Mouse (Mus musculus): ENCODE measurements around the gene Pcyt2.
A peak's percentile ranks its signal among the peaks of the same experiment; 100 is the strongest.

Pcyt2 gene

DNA sequence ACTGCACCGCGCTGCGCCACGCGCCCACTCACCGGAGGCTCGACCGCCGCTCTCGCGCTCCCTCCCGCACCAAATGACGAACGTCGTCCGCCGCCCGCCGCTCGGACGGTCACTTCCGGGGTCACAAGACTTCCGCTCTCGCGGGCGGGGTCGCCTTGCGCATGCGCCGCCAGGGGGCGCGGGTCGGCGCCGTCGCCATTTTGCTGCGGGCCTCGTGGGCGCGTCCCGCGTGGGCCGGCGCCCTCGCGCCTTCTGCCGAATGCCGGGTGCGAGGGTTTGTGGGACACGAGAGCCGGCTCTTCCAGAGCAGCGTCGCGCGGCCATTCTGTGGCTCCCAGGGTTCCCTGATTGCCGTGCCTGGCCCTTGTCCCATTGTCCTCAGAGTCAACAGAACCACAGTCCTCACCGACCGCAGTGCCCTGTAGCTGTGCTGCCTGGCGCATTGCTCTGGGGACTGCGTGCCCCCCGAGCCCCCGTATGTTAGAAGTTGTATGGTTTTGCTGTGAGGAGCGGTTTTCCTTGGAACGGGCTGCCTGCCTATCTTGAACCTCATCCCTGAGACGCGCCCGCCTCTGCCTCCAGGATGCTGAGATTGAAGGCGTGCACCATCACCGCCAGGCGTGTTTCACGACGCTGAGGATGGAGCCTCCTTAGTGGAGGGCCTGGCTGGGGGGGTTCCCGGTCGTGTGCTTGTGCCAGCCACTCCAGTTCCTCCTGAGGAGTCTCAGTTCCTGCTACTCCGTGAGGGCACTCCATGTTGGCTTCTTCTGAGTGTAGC lies 36.1 kb downstream of the Pcyt2 start, which contains the start of gene Arhgdia:
Arhgdia (minus strand) TSS at position 135 of the 778 bp plus-strand sequence.
- DNase-seq (ENCODE audit: low spot score in 2 of 2) = peak; percentile 83 to 90

DNA sequence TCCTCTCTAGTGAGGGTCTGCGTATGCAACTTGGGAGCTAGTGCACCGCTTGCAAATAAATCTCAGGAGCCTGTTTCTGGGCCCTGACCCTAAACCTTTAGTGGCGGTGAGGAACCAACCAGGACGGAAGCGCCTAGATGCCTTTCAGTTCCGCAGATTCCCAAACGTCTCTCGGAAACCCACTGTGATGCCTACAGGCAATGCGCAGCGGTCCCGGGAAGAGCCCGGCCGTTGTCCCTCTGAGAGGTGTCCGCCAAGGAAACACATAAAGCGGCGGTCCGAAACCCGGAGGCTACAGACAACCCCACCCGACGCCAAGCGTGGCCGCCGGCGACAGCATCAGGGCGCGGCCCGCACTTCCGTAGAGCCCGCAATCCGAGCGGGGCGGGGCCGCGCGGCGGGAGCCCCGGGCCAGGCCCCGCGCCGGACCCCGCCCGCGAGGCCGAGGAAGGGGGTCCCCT lies 36.8 kb downstream of the Pcyt2 start:
- DNase-seq (ENCODE audit: low spot score in 2 of 2) = peak in 1 of 2 experiments; percentile 44

DNA sequence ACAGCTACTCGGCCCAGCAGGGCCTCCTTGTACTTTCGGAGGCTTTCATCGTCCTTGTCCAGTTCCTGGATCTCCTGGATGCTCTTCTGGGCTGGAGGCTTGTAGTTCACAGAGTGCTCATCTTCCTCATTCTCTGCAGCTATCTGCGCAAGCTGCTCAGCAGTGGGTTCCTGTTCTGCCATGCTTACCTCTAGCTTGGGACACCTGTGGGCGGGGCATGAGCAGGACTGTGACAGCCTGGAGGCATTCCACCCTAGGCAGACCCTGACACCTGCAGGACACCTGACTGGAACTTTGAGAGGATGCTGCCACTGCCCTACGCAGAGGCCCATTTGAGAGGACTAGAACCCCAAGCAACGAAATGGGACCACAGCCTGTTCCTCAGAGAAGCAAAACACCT lies 37.5 kb downstream of the Pcyt2 start:
- no peak for DNase-seq (ENCODE audit: low spot score in 2 of 2)

DNA sequence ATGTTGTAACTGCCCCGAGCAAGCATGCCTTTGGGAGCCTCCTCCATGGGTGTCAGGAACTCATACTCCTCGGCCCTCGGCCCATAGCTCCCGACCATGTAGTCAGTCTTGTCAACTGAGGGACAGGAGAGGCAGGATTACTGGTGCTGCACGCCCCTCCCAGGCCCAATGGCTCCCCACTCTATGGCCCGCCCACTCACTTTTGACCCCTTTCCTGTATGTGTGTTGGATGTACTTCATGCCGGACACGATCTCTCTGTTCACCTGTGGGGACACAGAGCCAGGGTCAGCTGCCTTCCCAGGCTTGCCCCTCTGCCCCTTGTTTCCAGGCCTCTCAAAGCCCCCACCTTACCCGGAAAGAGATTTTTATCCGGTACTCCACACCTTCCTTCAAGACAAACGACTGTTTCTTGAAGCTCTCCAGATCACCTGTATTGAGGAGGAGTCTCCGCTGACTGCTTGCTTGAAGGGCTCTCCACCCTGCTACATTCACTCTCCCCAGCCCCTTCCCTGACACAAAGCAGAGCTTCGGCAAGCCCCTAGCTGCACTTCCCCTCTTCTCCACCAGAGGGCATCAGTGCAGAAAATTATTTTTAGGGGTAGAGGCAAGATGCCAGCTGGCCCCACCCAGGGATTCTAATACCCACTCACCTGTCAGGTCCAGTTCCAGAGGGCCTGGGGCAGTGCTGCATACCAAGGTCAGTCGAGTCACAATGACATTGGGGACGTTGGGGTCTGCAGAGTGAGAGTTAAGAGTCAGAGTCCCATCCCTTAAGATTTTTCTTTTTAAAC lies 38.2 kb downstream of the Pcyt2 start:
- peak in 1 of 2 experiments; percentile 68 for DNase-seq (ENCODE audit: low spot score in 2 of 2)

DNA sequence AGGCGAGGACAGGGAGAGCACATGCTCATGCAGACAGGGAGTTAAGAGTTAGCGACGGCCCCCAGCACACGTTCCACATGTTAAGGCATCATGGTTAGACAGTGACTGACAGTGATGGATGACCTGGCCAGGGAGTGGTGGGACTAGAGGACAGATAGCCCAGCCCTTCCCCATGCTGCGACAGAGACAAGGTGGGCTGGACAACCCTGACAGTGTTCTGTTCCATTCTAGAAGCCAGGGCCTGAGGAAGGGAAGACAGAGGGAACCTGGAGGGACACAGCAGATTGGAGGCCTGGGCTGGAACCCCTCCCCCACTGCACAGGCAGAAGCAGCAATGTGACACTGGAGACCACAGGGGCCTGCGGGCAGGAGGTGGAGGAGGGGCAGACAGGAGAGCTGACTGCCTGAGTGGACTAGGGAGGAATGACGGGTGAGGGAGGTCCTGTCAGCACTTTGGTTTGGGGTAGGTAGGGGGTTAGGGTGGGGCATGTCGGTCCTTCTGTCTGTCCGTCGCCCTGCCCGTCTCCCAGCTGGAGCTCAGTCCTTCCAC lies 39.0 kb downstream of the Pcyt2 start:
- DNase-seq (ENCODE audit: low spot score in 2 of 2) = no peak

DNA sequence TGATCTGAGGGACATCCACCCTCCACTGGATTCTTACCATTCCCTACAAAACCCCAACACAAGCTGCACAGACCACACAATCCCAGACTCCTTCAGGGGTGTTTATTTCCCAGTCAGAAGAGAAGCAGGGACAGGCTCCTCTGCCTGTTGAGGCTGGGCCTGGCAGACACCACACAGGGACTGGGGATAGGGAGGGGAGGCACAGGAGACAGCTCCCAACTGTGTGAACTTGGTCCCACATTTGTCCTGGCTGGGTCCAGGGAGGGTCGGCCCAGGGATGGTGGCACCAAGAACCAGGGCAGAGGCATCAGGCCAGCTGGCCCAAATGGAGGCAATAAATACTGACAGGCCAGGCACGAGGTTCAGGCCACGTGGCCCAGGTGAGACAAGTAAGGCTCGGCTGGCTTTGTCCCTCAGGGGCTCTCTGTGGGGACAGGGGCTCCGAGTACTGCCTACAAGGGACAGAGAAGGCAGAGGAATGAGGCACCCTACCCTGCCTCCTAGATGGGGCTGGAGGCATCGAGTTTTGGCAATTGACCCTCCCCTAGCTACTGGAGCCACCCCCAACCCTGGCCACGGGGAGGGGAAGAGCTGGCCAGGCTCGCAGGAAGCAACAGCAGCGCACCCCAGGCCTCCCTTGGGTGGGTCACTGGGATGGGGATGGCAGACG lies 39.6 kb downstream of the Pcyt2 start:
- no peak for DNase-seq (ENCODE audit: low spot score in 2 of 2)

DNA sequence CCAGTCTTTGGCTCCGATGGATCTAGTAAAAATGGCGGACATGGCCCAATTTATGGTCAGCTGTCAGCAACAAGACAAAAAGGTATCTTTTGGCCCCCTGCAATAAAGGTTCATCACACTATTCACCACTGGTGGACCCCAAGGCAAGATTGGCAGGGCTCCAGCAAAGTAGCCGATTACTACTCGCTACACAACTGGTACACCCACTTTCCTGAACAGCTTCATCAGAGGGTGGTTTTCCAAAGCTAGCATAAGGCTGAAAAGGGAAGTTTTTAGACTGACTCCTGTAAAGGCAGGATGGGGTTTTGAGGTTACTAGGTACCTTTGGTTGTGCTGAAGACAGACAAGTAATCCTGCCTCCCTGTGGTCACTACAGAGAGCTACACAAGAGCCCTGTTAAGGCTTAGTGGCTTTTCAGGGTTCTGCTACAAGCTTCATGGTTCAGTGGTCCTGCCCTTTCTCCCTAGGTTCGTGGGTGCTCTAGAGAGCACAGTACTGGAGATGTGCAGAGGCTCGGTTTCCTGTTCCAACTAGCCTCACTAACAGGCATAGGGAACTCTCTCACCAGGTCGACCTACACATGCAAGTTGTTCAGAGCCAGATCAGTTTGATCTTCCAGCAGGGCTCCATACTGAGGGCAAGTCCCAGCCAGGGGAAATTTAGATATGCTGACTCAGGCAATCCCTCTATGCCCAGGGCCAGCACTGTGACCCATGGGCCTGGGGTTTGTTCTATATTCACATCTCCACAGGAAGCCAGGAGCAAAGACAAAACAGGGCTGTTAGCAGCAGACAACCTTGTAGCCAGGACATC lies 40.3 kb downstream of the Pcyt2 start:
- DNase-seq (ENCODE audit: low spot score in 2 of 2) = no peak

DNA sequence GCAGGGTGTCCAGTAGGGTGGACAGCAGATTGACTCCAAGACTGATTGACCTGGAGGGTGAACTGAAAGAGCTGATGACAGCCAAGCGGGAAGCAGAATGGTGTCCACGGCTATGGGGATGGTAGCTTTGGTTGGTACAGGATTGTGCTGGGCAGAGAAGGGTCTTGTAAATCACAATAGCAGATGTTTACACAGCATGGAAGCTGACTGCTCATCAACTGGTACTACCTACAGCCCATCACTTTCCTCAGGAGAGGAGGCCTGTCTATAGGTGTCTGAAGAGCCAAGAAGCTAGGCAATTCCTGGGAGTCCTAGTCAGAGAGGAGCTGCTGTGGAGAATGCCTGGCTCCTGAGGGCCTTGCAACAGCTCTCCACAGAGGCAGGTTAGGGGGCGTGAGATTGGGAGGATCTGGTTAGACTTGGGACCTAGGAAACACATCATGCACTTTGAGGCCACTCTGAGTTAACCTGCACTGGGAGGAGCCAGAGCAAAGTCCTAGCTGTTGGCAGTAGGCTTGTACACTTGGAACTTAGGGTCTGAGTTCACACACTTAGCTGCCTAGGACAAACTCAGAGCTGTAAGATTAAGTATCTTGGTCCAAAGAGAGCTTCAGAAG lies 41.3 kb downstream of the Pcyt2 start:
- no peak for DNase-seq (ENCODE audit: low spot score in 2 of 2)

DNA sequence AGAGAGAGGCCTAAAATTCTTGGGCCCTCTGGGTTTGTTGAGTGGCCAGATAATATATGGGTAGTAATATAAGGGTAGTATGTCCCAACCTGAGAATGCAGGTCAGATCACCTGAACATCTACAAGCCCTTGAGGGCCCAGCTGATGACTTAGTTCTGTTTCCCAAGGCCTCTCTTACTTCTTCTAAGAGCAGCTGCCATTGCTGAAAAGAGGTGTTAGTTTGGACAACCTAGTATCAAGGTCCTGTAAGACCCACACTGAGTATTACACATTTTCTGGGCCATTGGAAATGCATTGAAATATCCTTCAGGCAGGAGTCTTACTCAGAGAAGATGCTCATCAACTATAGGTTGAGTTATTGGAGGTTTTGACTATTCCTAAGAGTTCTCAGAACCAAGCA lies 41.8 kb downstream of the Pcyt2 start:
- DNase-seq (ENCODE audit: low spot score in 2 of 2) = no peak

DNA sequence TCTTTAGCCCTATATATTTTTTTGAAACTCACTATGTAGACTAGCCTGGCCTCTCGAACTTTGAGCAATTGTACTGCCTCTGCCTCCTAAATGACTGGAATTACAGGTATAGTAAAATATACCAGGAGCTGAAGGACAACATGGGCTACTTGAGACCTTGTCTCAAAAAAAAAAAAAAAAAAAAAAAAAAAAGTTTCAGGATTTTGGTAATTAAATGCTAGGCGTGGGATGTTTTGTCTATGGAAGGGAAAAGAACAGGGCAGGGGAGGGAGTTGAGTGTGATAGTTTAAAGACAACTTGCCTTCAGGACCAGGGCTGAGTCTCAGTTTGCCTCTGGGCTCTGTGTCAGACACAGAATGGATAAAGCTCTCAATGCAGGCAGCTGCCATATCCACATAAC lies 42.7 kb downstream of the Pcyt2 start:
- DNase-seq (ENCODE audit: low spot score in 2 of 2) = no peak

DNA sequence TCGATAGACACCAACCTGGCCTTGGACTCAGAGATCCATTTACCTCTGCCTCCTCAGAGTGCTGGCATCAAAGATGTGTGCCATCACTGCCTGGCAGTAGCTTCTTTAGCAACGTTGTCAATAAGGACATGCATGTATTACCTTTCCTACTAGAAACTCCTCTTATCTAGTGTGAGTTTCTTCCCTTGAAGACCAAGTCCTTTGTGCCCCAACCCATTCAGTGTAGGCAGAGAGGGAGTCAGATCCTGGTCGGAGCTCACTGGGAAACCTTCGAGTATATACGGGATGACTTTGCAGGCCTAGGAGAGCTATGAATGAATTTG lies 43.5 kb downstream of the Pcyt2 start:
- no peak for DNase-seq (ENCODE audit: low spot score in 2 of 2)

DNA sequence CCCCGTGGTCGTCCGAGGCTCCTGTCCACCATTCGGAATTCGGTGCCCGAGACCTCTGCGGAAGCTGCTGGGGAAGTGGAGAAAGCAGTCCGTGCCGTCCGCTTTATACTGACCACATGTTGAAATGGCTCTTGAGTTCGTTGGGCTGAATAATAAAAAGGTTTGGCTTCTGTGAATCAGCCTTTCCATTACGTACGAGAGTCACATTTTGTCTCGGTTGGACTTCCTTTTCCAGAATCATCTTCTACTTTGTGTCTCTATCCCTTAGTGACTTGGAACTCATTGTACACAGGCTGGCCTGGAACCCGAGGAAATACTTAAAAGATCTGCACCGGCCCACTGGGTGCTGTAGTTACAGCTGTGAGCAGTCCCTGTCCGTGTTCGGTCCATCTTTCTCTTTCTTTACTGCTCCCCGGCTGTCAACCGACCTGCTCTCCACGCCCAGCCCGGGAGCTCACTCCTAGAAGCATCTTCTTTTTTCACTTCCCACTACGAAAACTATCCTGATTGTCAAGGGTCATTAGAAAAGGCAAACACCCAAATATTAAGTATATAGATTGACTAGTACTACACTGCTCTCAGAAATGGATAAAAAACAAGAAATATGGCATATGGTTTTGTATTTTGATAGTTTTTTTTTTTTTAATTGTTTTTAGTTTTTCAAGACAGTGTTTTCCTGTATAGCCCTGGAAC lies 44.0 kb downstream of the Pcyt2 start:
- no peak for DNase-seq (ENCODE audit: low spot score in 2 of 2)

DNA sequence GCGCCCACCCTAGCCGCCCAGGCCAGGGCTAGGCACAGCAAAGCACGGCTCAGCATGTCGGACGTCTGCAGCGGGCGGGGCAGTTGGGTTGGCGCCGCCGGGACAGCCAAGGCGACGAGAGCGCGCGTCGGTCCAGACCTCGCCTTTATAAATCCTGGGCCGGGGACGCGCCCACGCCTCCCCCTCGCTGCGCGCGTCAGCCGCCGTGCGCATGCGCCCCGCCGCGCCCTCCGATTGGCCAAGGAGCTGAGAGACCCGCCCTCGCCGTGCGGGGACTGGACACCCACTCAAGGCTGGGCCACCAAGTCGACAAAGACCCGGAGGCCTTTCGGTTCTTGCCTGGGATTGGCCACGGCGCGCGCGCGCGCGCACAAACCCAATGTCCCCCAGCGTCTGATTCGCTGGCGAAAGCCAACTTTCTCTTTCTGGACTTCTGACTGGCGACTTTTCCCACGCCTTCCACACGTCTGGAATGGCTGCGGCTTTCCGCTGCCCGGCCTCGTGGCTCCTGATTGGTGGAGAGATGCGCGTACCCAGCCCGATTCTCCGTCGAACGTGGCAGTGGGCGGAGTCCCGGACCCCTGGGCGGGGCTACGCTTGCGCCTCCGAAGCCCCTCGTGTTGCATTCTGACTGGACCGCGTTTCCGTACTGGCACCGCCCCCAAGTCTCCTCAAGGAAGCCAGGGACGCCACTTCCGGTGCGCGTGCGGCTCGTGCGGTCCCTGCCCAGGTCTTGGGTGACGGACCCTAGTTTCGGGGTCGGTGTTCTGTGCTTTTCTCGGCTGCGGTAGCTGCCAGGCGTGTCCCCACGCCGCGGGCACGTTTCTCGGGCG lies 44.8 kb downstream of the Pcyt2 start, which contains the start of gene P4hb:
P4hb (minus strand) TSS at position 502 of the 833 bp plus-strand sequence.
- DNase-seq (ENCODE audit: low spot score in 2 of 2) = peak; percentile 100

DNA sequence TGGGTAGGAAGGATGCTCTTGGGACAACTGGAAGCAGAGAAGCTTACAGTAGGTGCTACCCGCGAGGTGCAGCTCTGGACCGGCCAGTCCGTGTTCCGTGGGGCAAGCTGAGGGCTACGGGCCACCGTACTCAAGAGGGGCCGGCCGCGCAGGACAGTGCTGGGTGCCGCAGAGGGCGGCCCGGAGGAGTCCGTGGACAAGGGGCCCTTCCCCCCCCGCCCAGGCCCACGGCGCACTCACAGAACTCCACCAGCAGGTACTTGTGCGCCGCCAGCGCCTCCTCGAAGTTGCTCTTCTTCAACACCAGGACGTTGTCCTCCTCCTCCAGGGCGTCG lies 45.4 kb downstream of the Pcyt2 start:
- DNase-seq (ENCODE audit: low spot score in 2 of 2) = no peak

DNA sequence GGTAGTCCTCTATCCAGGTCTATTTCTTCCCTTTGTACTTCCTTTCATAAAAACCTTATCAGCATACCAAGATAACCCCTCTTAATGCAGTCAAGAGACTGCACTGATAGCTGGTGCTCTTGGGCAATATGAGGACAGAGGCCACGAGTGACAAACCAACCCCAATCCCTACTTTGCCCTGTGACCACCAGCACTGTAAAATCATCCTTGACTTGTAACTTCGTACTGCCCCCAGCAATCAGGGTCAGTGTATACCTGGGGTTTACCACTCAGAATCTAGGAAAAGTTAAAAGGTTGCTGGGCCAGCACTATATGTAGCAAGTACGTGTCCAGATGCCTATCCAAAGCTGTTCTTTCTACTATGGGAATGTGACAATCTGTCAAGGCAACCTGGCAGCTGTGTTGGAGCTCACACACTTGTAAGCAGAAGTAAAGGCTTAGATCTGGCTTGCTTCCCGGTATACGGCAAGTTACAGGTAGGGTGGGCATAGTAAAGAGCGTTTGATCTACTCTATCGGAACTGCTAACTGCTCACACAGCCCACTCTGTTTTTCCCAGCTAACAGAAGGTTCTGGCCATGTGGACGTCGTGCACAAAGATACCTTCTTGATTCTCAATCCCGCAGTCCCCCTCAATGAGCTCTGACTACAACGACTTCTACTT lies 45.9 kb downstream of the Pcyt2 start:
- no peak for DNase-seq (ENCODE audit: low spot score in 2 of 2)

DNA sequence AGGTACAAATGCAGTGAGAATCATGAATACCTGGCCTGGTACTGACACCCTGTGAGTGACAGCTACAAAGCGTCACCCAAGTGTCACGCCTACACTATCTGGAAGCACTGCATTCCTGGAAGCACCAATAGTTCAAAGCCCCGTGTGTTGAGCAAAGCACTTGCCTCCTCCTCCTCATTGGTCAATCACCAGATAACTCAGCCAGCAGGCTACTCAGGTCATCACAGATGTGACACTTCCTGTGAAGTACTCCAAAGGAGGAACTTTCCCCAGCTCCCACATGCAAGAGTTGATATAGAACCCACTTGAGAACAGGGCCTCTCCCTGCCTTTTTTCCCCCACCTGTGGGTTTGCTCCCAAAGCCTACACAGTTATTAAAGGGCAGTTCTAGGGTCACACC lies 46.6 kb downstream of the Pcyt2 start:
- DNase-seq (ENCODE audit: low spot score in 2 of 2) = no peak

DNA sequence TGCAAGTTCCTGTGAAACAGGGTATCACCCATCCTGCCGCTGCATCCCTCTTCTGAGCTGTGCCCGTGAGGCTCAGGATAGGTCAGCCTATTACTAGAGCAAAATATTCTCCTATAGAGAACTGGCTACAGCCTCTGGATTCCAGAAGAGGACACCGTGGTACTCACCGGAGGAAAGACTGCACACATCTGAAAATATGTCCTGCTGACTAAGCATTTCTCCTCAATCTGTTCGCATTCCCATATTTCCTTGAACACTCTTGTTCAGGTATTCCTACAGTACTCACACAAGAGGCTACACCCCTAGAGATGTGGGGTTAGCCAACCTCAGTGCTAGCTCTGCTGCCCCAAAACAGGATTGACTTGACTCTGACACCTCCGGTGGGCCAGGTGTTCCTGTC lies 49.4 kb downstream of the Pcyt2 start:
- DNase-seq (ENCODE audit: low spot score in 2 of 2) = no peak

DNA sequence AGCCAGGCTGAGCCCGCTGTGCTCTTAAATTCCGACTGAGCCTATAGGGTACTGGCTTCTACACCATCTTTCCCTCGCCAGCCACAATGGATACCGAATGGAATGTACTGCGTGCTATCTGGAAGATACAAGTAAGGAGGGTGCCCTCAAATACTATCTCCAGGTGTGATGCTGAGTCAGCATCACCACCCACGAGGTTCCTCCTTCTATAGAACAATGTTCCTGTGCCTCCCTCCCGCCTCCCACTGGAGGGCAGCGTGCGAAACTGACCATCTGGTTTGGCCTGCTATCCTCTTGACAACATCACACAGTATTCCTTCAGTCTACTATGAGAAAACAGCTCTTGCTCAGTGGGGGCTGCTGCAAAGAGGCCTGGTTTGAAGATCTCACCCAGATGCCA lies 52.6 kb downstream of the Pcyt2 start:
- DNase-seq (ENCODE audit: low spot score in 2 of 2) = no peak

DNA sequence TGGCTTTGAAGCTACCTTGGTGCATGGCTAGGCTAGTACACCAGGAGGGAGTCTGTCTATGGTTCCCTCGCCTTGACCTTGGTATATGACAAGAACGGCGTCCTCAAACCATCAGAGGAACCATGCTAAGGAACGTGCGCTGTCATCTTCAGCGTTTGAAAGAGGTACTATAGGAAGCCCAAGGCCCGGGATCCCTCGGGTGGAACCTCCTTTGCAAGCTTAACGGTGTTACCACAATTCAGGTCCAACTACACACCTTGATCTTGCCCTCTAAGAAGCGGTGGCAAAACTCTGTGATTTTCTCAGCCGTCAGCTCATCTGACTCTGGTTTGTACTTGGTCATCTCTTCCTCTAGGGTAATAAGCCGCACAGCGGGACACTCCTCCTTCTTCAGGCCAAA lies 54.8 kb downstream of the Pcyt2 start:
- DNase-seq (ENCODE audit: low spot score in 2 of 2) = no peak

All from frontal cortex, postnatal 10 days (tissue).